Mouse (Mus musculus): ENCODE measurements at regions not wholly inside any gene's neighbourhood (a gene's known extent, or its start where the extent isn't known, plus 50 kb on each side); places are given as distances from the start of the nearest gene placed in this dataset.

DNA sequence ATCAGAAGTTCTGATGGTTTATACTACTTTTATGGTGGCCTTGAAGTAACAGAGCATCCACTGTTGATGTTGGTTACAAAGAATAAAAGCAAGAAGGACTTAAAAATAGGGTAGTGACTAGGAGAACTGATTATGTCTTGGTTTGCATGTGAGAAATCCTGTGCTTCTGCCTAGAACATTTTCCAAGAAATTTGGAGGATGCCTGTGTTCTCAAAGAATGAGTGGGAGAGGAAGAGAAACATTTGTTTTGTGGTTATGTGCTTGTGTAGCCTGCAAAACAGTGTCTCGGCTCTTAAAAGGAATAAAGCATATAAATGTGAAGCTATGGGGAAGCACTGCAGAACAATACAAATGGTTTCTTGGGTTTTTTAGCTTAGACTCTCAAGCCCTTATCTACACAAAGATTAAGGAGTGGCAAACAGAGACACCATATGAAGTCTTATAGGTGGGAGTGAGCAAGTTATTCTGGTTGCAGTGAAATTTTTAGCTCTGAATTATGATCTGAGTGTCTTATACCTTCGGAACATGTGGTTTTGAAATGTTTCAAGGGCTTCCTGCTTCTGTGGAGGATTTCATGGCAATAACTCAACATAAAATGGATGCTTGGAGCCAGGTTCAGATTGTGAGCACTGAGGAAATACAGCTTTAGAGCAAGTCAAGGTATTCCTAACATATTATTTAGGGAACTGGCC, 372.1 kb upstream of the Man1a start:
- no peak overlapping the region for H3ac ChIP-seq (ENCODE audit: control insufficient read depth, insufficient read length, low read depth)
- no peak for TF ChIP-seq MYOD1 (IDR thresholded peaks at IDR 0.05; ENCODE audit: control insufficient read depth, insufficient read length, low read depth)
- no peaks in the 10 kb centered on the region for H3K79me2 ChIP-seq (ENCODE audit: control insufficient read depth, insufficient read depth)
- H3K36me3 ChIP-seq (ENCODE audit: control insufficient read depth, insufficient read depth), result no peaks in the 10 kb centered on the region
- H3K4me3 ChIP-seq (ENCODE audit: insufficient read depth, poor library complexity, severe bottlenecking), result no peak overlapping the region
- H3K27me3 ChIP-seq (ENCODE audit: control insufficient read depth, insufficient read depth, insufficient read length), result no peaks in the 10 kb centered on the region
- no peaks in the 10 kb centered on the region for H3K79me3 ChIP-seq (ENCODE audit: low read depth)

DNA sequence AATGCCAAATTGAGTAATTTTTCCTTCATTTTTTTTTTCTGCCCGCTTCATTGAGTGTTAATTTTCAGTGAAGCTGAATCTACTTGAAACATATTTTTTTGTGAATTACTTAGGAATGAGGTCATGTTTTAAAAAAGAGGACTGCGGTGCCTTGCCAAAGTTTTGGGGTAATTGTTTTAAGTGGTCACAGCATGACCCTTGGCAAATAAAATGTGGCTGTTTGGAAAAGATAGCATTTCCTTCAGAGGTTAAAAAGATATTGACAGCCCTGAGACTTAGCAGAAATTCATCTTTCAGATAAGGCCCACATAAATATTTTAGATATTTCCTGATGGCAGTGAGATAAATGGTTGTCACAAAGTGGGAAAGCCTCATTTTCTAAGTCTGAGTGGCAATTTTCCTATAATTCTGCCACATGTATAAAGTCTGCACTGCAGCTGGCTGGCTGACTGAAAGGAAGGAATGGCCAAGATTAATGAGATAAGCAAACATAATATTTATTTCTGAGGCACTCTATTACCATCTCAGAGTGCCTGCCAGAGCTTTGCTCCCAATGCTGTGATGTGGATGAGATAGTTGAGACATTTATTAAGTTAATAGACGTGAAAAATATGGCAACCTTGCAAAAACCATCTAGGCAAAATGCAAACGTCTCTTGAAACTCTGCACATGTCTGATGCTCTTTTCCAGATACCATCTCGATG, 327.0 kb upstream of the Man1a start:
- Histone ChIP-seq H3K36me3 (ENCODE audit: control insufficient read depth, insufficient read depth) (no peaks in the 10 kb centered on the region), H3K4me3 (ENCODE audit: insufficient read depth, poor library complexity, severe bottlenecking) (no peak overlapping the region), H3ac (ENCODE audit: control insufficient read depth, insufficient read length, low read depth) (no peak overlapping the region), H3K27me3 (ENCODE audit: control insufficient read depth, insufficient read depth, insufficient read length) (no peaks in the 10 kb centered on the region), H3K79me2 (ENCODE audit: control insufficient read depth, insufficient read depth) (no peaks in the 10 kb centered on the region), H3K79me3 (ENCODE audit: low read depth) (no peaks in the 10 kb centered on the region)
- TF ChIP-seq MYOG (IDR thresholded peaks at IDR 0.05; ENCODE audit: control insufficient read depth, extremely low read depth, insufficient read length) (no peak), FOSL1 (IDR thresholded peaks at IDR 0.05; ENCODE audit: insufficient read depth, low read length, poor library complexity, severe bottlenecking) (no peak), CTCF (IDR thresholded peaks at IDR 0.05; ENCODE audit: control insufficient read depth, insufficient read depth, insufficient read length) (no peak), MYOD1 (IDR thresholded peaks at IDR 0.05; ENCODE audit: control insufficient read depth, insufficient read length, low read depth) (no peak), USF1 (IDR thresholded peaks at IDR 0.05; ENCODE audit: low read depth) (no peak), MAX (IDR thresholded peaks at IDR 0.05) (no peak), CEBPB (IDR thresholded peaks at IDR 0.05; ENCODE audit: low read depth) (no peak)

DNA sequence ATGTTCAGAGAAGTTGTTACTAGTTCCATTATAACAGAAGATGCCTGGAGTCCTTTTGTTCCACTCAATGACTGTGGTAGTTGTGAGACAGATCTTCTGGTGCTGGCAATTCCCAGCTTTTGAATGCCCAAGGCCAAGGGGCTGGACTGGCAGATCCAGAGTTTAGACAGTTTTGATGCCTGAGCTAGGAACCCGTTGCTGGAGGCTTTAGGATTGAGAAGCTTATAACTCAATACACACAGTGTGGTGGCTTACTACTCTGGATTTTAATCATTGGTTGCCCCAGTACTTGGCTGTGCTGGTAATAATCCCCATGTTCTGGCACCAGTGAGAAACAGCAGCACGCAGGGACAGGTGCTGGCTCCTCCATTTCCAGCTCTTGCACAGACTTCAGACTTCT, 307.3 kb upstream of the Man1a start:
- Histone ChIP-seq H3ac (ENCODE audit: control insufficient read depth, insufficient read length, low read depth) (no peak overlapping the region), H3K27me3 (ENCODE audit: control insufficient read depth, insufficient read depth, insufficient read length) (no peaks in the 10 kb centered on the region), H3K36me3 (ENCODE audit: control insufficient read depth, insufficient read depth) (no peaks in the 10 kb centered on the region), H3K79me3 (ENCODE audit: low read depth) (no peaks in the 10 kb centered on the region), H3K4me3 (ENCODE audit: insufficient read depth, poor library complexity, severe bottlenecking) (no peak overlapping the region), H3K79me2 (ENCODE audit: control insufficient read depth, insufficient read depth) (no peaks in the 10 kb centered on the region)
- TF ChIP-seq MYOD1 (IDR thresholded peaks at IDR 0.05; ENCODE audit: control insufficient read depth, insufficient read length, low read depth), result no peak
- no peak for TF ChIP-seq MAX (IDR thresholded peaks at IDR 0.05)
- no peak for TF ChIP-seq USF1 (IDR thresholded peaks at IDR 0.05; ENCODE audit: low read depth)
- TF ChIP-seq CTCF (IDR thresholded peaks at IDR 0.05; ENCODE audit: control insufficient read depth, insufficient read depth, insufficient read length), result no peak
- no peak for TF ChIP-seq MYOG (IDR thresholded peaks at IDR 0.05; ENCODE audit: control insufficient read depth, extremely low read depth, insufficient read length)
- TF ChIP-seq FOSL1 (IDR thresholded peaks at IDR 0.05; ENCODE audit: insufficient read depth, low read length, poor library complexity, severe bottlenecking), result no peak
- no peak for TF ChIP-seq CEBPB (IDR thresholded peaks at IDR 0.05; ENCODE audit: low read depth)

DNA sequence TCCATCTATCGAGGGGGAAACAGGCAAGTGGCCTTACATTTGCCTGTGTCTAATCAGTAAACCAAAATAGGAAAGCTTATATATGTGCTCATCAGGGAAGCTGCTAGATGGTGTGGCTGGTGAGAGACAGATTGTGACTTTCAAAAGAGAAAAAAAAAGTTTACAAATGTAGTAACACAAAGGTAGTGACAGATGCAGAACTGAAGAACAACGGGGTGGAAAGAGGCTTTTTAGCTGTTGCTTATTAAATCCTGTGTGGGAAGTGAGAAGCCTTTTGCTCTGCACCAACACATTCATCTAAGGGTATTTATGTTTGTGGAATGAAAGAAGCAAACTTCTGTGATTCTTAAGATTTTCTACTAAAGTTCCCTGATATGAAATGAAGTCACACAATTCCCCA, 305.1 kb upstream of the Man1a start:
- H3K4me3 ChIP-seq (ENCODE audit: insufficient read depth, poor library complexity, severe bottlenecking), result no peak overlapping the region
- no peaks in the 10 kb centered on the region for H3K27me3 ChIP-seq (ENCODE audit: control insufficient read depth, insufficient read depth, insufficient read length)
- H3ac ChIP-seq (ENCODE audit: control insufficient read depth, insufficient read length, low read depth), result no peak overlapping the region
- H3K79me3 ChIP-seq (ENCODE audit: low read depth), result no peaks in the 10 kb centered on the region
- H3K79me2 ChIP-seq (ENCODE audit: control insufficient read depth, insufficient read depth), result no peaks in the 10 kb centered on the region
- TF ChIP-seq MYOD1 (IDR thresholded peaks at IDR 0.05; ENCODE audit: control insufficient read depth, insufficient read length, low read depth) (no peak), CTCF (IDR thresholded peaks at IDR 0.05; ENCODE audit: control insufficient read depth, insufficient read depth, insufficient read length) (no peak), USF1 (IDR thresholded peaks at IDR 0.05; ENCODE audit: low read depth) (no peak), CEBPB (IDR thresholded peaks at IDR 0.05; ENCODE audit: low read depth) (no peak), MYOG (IDR thresholded peaks at IDR 0.05; ENCODE audit: control insufficient read depth, extremely low read depth, insufficient read length) (no peak), MAX (IDR thresholded peaks at IDR 0.05) (no peak), FOSL1 (IDR thresholded peaks at IDR 0.05; ENCODE audit: insufficient read depth, low read length, poor library complexity, severe bottlenecking) (no peak)
- H3K36me3 ChIP-seq (ENCODE audit: control insufficient read depth, insufficient read depth), result no peaks in the 10 kb centered on the region

DNA sequence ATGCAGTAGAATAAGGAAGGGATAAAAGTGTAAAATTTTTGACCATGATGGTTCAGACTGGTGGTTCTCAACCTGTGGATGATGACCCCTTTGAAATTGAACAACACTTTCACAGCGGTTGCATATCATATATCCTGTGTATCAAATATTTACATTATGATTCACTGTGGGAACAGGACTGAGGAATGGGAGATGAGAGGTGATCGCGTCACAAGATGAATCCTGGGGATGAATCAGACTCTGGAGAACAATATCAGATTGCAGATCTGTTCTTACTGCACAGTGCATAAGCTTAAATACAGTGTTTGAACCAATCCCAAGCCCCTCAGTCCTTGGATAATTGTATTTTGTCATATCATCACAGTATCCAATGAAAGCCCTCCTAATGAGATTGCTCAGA, 292.7 kb upstream of the Man1a start:
- no peaks in the 10 kb centered on the region for H3K27me3 ChIP-seq (ENCODE audit: control insufficient read depth, insufficient read depth, insufficient read length)
- H3K79me3 ChIP-seq (ENCODE audit: low read depth), result no peaks in the 10 kb centered on the region
- no peak overlapping the region for H3K4me3 ChIP-seq (ENCODE audit: insufficient read depth, poor library complexity, severe bottlenecking)
- no peak overlapping the region for H3ac ChIP-seq (ENCODE audit: control insufficient read depth, insufficient read length, low read depth)
- H3K79me2 ChIP-seq (ENCODE audit: control insufficient read depth, insufficient read depth), result no peaks in the 10 kb centered on the region
- H3K36me3 ChIP-seq (ENCODE audit: control insufficient read depth, insufficient read depth), result no peaks in the 10 kb centered on the region
- TF ChIP-seq FOSL1 (IDR thresholded peaks at IDR 0.05; ENCODE audit: insufficient read depth, low read length, poor library complexity, severe bottlenecking) (peak; percentile 66), MYOG (IDR thresholded peaks at IDR 0.05; ENCODE audit: control insufficient read depth, extremely low read depth, insufficient read length) (no peak)

DNA sequence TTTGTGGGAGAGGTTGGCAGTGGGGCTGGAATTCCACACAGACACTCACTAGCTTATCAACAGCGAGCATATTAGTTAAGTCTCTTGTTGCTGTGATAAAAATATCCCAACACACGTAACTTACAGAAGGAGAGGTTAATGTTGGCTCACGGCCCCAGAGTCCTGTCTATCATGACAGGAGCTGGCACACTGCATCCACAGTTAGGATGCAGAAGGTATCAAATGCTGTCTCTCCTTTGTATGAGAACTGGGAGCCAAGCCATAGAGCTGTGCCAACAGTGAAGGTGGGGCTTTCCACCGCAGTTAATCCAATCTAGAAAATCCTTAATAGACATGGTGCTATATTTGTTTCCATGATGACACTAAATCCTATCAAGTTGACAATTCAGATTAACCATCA, 288.9 kb upstream of the Man1a start:
- Histone ChIP-seq H3K36me3 (ENCODE audit: control insufficient read depth, insufficient read depth) (no peaks in the 10 kb centered on the region), H3K79me3 (ENCODE audit: low read depth) (no peaks in the 10 kb centered on the region), H3K4me3 (ENCODE audit: insufficient read depth, poor library complexity, severe bottlenecking) (no peak overlapping the region), H3ac (ENCODE audit: control insufficient read depth, insufficient read length, low read depth) (no peak overlapping the region), H3K27me3 (ENCODE audit: control insufficient read depth, insufficient read depth, insufficient read length) (no peaks in the 10 kb centered on the region), H3K79me2 (ENCODE audit: control insufficient read depth, insufficient read depth) (no peaks in the 10 kb centered on the region)
- TF ChIP-seq USF1 (IDR thresholded peaks at IDR 0.05; ENCODE audit: low read depth) (no peak), MAX (IDR thresholded peaks at IDR 0.05) (no peak), CTCF (IDR thresholded peaks at IDR 0.05; ENCODE audit: control insufficient read depth, insufficient read depth, insufficient read length) (no peak), MYOG (IDR thresholded peaks at IDR 0.05; ENCODE audit: control insufficient read depth, extremely low read depth, insufficient read length) (no peak), CEBPB (IDR thresholded peaks at IDR 0.05; ENCODE audit: low read depth) (no peak), FOSL1 (IDR thresholded peaks at IDR 0.05; ENCODE audit: insufficient read depth, low read length, poor library complexity, severe bottlenecking) (no peak), MYOD1 (IDR thresholded peaks at IDR 0.05; ENCODE audit: control insufficient read depth, insufficient read length, low read depth) (no peak)
